Mouse (Mus musculus): Measurements from ENCODE around the gene Tmed4.
"Not testable (repeated sequence)": the region's sequence is repeated elsewhere in the genome, so short reads cannot be mapped to it uniquely, and the experiment has no call there.

Gene Tmed4

DNA sequence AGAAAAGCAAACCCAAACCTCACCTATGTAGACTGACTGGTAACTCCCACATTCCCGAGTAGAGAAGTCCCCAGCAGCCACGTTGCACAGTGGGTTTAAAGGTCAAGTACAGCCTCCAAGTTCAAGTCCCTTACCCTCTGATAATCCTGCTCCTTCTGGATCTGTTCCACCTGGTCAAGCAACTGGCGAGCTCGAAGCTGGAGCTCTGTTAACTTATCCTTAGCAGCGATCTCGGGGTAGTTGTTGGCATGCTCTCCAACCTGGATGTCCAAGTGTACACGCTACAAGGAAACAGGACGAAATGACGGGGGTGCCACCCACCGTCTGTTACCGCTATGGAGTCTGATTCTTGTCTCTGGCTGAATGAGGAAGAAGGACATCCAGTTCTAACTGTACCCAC lies 1.1 kb downstream of the Tmed4 start:
- DNase-seq (ENCODE audit: low read depth, low spot score) = no peak

GRCm38 (mm10) chr11:6267320-6268254 lies 7.1 kb downstream of the Tmed4 start, which contains the start of gene Ddx56:
Gene Ddx56 (minus strand): TSS chr11:6267772.
- peak; percentile 99 for DNase-seq (ENCODE audit: low read depth, low spot score)

- no peak for DNase-seq (ENCODE audit: low read depth, low spot score)
Measured at GRCm38 (mm10) chr11:6266621-6267020, 8.0 kb downstream of the Tmed4 start.

DNA sequence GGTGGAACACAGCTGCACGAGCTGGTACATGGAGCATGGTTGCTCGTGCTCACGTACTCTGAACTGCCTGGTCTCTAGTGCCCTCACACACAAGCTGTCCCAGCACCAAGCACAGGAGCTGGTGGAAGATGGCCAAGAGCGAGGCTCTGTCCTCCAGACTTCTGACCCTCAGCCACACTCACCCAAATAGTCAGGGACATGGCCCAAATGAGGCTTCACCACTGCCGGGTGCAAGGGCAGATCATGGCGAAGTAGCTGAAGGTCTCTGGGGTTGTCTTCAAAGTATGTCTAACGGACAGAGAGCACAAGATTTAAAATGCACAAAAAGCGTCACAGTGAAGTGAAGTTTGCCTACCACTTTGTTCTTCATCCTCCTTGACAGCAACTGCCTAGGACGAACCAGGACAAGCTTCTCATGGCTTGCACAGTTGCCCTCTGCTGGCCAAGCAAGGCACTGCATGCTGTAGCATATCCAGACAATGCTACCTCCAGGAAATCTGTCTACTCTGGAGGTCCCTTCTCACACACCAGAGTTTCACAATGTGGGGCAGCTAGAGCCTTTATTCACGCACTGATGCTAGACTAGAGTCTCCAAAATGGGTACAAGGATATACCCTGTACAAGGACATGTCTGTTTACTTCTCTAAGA lies 13.1 kb downstream of the Tmed4 start:
- peak; percentile 86 for DNase-seq (ENCODE audit: low read depth, low spot score)

GRCm38 (mm10) chr11:6259413-6259812 lies 15.3 kb downstream of the Tmed4 start:
- DNase-seq (ENCODE audit: low read depth, low spot score) = no peak

DNA sequence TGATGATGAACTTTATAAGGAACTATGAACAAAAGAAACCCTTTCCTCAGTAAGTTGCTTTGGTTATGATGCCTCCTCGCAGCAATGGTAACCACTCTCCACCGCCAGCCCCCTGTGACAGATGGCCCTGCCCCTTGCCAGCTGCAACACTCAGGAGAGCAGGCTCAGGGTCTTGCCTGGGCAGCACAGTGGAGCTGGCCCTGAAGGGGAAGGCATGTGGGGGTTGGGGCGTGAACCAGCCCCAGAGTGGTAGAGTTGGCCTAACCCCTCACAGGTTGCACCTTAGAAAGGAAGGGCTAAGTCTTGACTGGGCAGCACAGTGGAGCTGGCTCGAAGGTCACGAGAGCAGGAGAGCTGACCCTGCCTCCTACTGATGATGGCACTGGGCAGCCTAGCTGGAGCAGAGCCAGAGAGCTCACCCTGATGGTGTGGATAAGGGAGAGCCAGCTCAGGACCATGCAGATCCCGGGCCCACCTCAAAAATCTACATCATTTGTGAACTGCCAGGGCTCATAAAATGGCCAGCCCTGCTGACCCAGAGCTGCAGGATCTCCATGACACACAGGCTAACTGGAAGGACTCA lies 18.1 kb downstream of the Tmed4 start:
- DNase-seq (ENCODE audit: low read depth, low spot score) = no peak

- not testable (repeated sequence) for DNase-seq (ENCODE audit: low read depth, low spot score)
Measured at GRCm38 (mm10) chr11:6254602-6255001, 20.1 kb downstream of the Tmed4 start.

DNA sequence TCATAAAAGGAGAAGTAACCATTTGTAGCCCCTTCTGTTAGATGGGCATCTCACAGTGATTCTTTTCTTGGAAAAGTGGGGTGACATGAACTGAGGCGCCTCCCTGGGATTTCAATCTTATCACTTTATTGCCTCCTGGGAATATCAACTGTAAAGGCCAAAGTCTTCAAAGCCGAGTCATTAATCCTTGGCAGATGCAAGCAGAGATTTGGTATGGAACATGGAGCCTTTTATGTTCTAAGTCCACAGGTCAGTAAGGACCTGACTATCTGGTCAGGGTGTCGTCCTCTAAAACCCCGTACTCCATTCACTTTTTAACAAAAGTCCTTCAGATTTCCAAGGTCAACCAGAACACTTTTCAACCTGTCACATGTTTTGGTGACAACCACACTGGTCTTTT lies 21.8 kb downstream of the Tmed4 start:
- no peak for DNase-seq (ENCODE audit: low read depth, low spot score)

DNA sequence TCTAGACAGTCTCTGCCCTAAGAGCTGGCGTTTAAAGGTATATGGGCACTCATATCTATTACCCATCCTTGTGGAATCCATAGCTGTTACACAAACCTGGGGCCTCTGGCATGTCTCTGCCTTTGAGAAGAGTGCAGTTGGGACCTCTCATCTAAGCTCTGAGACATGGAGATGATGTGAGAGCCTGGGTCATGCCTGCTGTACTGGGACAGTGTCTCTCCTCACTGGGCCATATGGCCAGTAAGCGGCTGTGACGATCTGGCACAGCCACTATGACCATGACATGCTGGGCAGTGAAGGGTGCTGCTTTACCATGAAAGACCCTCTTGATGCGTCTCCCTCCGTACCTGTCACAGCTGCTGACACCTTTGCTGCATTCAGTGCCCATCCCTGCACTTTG lies 22.4 kb downstream of the Tmed4 start:
- no peak for DNase-seq (ENCODE audit: low read depth, low spot score)

- DNase-seq (ENCODE audit: low read depth, low spot score) = no peak
Measured at GRCm38 (mm10) chr11:6244707-6245106, 30.0 kb downstream of the Tmed4 start.

GRCm38 (mm10) chr11:6233025-6233424 lies 41.6 kb downstream of the Tmed4 start:
- DNase-seq (ENCODE audit: low read depth, low spot score) = no peak

- DNase-seq (ENCODE audit: low read depth, low spot score) = no peak
Measured at GRCm38 (mm10) chr11:6230012-6230411, 44.7 kb downstream of the Tmed4 start, which contains the start of gene Npc1l1. Gene Npc1l1 (minus strand): TSS chr11:6230143.

DNA sequence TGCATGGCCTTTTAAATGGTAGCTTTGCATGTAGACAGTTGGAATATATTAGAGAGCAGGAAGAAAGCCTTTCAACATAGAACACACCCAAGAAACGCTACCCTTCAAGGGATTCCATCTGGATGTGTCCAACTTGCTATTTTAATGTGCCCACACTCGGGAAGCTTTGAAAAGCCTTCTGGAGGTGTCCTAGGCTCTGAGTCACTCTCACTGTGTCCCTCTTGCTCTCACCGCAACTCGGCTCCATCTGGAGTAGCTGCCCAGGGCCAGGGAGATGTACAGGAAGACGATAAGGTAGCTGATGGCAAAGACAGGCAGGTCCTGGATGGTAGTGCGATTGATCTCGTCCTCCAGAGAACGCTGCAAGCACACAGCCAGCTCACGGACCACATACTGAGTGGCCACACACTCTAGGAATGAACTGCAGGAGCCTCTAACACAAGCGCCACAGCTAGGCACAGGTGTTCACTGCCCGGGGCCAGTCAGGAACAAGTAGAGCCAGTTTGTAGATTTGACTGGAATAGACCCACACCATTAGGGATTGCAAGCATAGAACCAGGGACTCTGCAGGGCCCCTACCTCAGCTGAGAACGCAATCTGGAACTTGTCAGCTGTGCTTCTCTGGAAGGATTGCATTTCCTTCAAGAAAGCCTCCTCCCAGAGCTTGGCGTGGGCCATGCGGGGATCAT lies 50.0 kb downstream of the Tmed4 start:
- no peak for DNase-seq (ENCODE audit: low read depth, low spot score)

- no peak for DNase-seq (ENCODE audit: low read depth, low spot score)
Measured at GRCm38 (mm10) chr11:6222187-6222586, 52.5 kb downstream of the Tmed4 start.
